Mouse (Mus musculus) urinary bladder, postnatal 25 days (tissue): ENCODE measurements around the gene Tep1.

Experiments
- DNase-seq: peaks from one replicate; pipeline ENCODE4 v3.0.0; 2022; ENCODE audit warnings: low spot score

Gene Tep1

DNA sequence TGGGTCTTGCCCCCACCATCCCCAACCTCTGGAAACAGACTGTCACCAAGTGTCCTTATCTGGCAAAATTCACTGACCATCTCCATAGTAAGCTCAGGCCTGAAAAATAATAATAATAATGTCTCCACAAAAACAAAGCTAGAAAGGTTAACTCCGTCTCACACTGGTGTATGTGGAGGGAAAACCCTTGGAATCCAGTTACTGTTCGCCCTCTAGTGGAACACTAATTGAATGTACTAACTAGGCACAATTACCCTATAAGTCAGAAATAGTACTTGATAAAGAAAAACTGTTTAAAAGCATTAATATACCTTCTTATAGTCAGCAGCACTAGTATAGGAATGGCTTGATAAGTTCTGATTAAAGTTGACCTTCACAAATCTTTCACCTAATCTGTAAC is 82.2 kb downstream of the Tep1 start:
- no peak for DNase-seq

DNA sequence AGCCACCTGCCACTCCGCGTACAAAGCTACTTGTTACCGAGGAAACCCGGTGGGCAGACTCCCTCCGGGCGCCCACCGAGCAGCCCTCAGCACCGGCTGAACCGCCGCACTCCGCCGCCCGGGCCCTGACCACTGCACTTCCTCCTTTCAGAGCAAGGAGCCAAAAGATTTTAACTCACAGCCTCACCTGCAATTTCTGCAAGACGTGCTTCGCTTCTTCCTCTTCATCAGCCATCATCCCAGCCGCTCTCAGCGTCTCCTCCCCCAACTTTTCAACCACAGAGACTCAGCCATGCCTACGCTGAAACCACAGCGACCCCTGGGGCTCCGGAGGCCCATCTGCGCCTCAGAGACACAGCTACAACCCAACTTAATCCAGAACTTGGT is 85.1 kb downstream of the Tep1 start, which contains the start of gene Ttc5:
Gene Ttc5 (minus strand): TSS at position 269 of the 387 bp plus-strand sequence.
- peak; percentile 90 for DNase-seq

DNA sequence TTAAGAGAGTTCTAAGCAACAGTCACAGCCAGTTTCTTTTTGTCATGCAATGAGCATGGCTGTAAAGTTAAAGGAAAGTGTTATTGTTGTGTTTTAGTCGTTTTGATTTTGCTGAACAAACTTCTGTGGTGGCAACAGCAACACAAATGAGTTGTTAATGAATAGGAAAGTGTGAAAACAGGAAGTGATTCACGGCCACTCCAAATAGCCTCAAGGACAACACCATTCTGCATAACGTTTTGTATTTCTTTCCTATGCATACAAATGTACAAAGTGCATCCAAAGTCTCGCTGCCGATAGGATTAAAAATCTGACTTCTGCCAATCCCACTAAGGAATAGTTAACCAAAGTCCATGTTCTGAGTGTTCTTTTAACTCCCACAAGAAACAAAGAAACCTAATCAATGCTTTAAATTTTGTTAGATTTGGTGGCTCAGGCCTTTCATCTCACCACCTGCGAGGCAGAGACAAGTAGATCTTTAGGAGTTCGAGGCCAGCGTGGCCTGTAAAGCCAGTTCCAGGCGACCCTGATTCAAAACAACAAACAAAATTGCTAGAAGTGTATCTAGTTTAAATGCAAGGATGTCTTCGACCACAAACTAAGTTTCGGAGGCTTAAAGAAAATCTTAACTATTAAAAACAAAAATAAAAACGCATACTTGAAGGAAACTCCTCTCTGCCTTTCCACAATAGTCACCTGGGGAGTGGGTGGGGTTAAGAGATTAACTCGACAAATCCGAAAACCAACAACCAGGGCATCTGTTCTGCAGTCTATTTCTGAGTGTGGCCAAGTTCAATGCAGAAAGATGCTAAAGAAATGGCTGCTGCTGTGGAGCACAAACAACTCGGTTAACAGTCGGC is 85.7 kb downstream of the Tep1 start:
- no peak for DNase-seq

DNA sequence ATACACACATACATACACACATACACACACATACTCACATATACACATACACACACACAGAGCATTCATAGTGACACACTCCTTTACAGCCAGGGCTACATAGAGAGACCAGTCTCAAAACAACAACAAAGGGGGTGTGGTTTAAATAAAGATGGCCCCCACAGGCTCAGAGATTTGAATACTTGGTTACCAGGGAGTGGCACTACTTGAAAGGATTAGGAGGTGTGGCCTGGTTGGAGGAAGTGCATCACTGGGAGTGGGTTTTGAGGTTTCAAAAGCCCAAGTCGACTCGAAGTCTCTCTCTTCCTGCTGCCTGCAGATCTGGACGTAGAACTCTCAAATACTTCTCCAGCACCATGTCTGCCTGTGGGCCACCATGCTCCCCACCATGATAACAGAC is 88.2 kb downstream of the Tep1 start:
- DNase-seq: no peak
